Mouse (Mus musculus) cortical plate, adult 2 months (tissue): ENCODE data around the gene H2-DMa. TPM values are rescaled to one million over a fixed set of nuclear protein-coding genes. Genes with fewer than 3 reads are reported as not detected.

Experiments
- H3K27ac ChIP-seq: fragments of 200-500 bp; 2 replicates; pipeline ENCODE4 v1.5.1; 2012; ENCODE audit warnings: low read length, control low read depth, inconsistent platforms; ENCODE audit not compliant: insufficient read depth
- H3K4me1 ChIP-seq: fragments of 200-500 bp; 2 replicates; pipeline ENCODE4 v1.6.1; 2011; ENCODE audit warnings: low read length; ENCODE audit not compliant: control insufficient read depth, insufficient read depth
- H3K4me3 ChIP-seq: fragments of 200-500 bp; 2 replicates; pipeline ENCODE4 v1.5.1; 2011; ENCODE audit warnings: mild to moderate bottlenecking, low read length, control low read depth; ENCODE audit not compliant: insufficient read depth
- CTCF ChIP-seq: fragments of 200-500 bp; IDR thresholded peaks from 2 replicates; pipeline ENCODE4 v1.5.1; 2011; ENCODE audit warnings: mild to moderate bottlenecking, control low read depth, low read length; ENCODE audit not compliant: insufficient read depth; ENCODE audit errors: extremely low read depth
- POLR2A ChIP-seq: fragments of 200-500 bp; IDR thresholded peaks from 2 replicates; pipeline ENCODE4 v1.6.1; 2011; ENCODE audit warnings: mild to moderate bottlenecking, low read length, control low read depth; ENCODE audit not compliant: insufficient read depth; ENCODE audit errors: extremely low read depth
- polyA plus RNA-seq: library from polyadenylated mRNA; depleted of rRNA; stranded (reverse); fragments of >200 nt; gene quantifications from 2 replicates; pipeline ENCODE4 v1.2.3, GENCODE M21; 2012

H2-DMa gene
- polyA plus RNA-seq, 1 experiment, result 29.4 TPM

GRCm38 (mm10) chr17:34123111-34123510 is 3.8 kb downstream of the H2-DMa start:
- Histone ChIP-seq H3K4me1 (peaks cover 4% of the 10 kb centered on the region), H3K27ac (no peak overlapping the region; the same call in none of the 2 replicates), H3K4me3 (peak overlapping the region; percentile 99; the same call in 1 of the 2 replicates)
- no peak for TF ChIP-seq POLR2A
- TF ChIP-seq CTCF, result no peak

- peaks cover 4% of the 10 kb centered on the region for H3K4me1 ChIP-seq
- TF ChIP-seq CTCF (no peak), POLR2A (no peak)
- H3K27ac ChIP-seq, result no peak overlapping the region; the same call in 1 of the 2 replicates
- H3K4me3 ChIP-seq, result peak overlapping the region; percentile 99; the same call in 1 of the 2 replicates
These were observed 4.2 kb downstream of the H2-DMa start for GRCm38 (mm10) chr17:34123518-34123917.

- Histone ChIP-seq H3K4me3 (no peak overlapping the region), H3K27ac (no peak overlapping the region), H3K4me1 (peaks cover 6% of the 10 kb centered on the region)
- TF ChIP-seq CTCF, result no peak
- TF ChIP-seq POLR2A, result no peak
These were observed 5.3 kb downstream of the H2-DMa start for GRCm38 (mm10) chr17:34124649-34125048.

GRCm38 (mm10) chr17:34126826-34127420 is 7.6 kb downstream of the H2-DMa start:
- TF ChIP-seq CTCF, result no peak
- no peak for TF ChIP-seq POLR2A
- H3K4me1 ChIP-seq, result peaks cover 6% of the 10 kb centered on the region
- H3K27ac ChIP-seq, result no peak overlapping the region
- no peak overlapping the region for H3K4me3 ChIP-seq

GRCm38 (mm10) chr17:34127475-34127874 is 8.1 kb downstream of the H2-DMa start:
- no peak for TF ChIP-seq CTCF
- no peak for TF ChIP-seq POLR2A
- Histone ChIP-seq H3K27ac (no peak overlapping the region), H3K4me3 (no peak overlapping the region)

GRCm38 (mm10) chr17:34128264-34128937 is 9.1 kb downstream of the H2-DMa start:
- TF ChIP-seq CTCF (no peak), POLR2A (no peak)
- peaks cover 6% of the 10 kb centered on the region for H3K4me1 ChIP-seq
- H3K27ac ChIP-seq, result peak overlapping the region; percentile 78; the same call in 1 of the 2 replicates
- H3K4me3 ChIP-seq, result peak overlapping the region; percentile 19

More at GRCm38 (mm10) chr17:34127475-34127874, 8.1 kb downstream of the H2-DMa start:
- peaks cover 6% of the 10 kb centered on the region for H3K4me1 ChIP-seq

GRCm38 (mm10) chr17:34128944-34129791 is 9.8 kb downstream of the H2-DMa start:
- Histone ChIP-seq H3K27ac (peak overlapping the region; percentile 78), H3K4me3 (peak overlapping the region; percentile 19), H3K4me1 (peaks cover 4% of the 10 kb centered on the region)
- TF ChIP-seq CTCF (no peak), POLR2A (no peak)

GRCm38 (mm10) chr17:34130073-34130947 is 11.0 kb downstream of the H2-DMa start:
- H3K27ac ChIP-seq, result no peak overlapping the region
- TF ChIP-seq POLR2A (no peak), CTCF (no peak)
- H3K4me3 ChIP-seq, result no peak overlapping the region
- H3K4me1 ChIP-seq, result peaks cover 4% of the 10 kb centered on the region

GRCm38 (mm10) chr17:34131911-34132310 is 12.6 kb downstream of the H2-DMa start:
- H3K4me3 ChIP-seq, result no peak overlapping the region
- no peak overlapping the region for H3K27ac ChIP-seq
- TF ChIP-seq CTCF (no peak), POLR2A (no peak)
- H3K4me1 ChIP-seq, result peaks cover 4% of the 10 kb centered on the region
